Mouse (Mus musculus) gastrocnemius, adult 18-20 months (tissue): ENCODE measurements around the gene Kcnc3. TPM values are rescaled to one million over a fixed set of nuclear protein-coding genes. Genes with fewer than 3 reads are reported as not detected.

Source experiments
- DNase-seq: peaks from one replicate; pipeline ENCODE4 v3.0.0; 2021; ENCODE audit warnings: low spot score
- total RNA-seq, 2 experiments: library from RNA; stranded (reverse); gene quantifications; 2 replicates each; pipeline ENCODE4 v1.2.3; 2021

Gene Kcnc3
- total RNA-seq, 2 experiments from 2014 or later, result 3.7 to 5.1 TPM

DNA sequence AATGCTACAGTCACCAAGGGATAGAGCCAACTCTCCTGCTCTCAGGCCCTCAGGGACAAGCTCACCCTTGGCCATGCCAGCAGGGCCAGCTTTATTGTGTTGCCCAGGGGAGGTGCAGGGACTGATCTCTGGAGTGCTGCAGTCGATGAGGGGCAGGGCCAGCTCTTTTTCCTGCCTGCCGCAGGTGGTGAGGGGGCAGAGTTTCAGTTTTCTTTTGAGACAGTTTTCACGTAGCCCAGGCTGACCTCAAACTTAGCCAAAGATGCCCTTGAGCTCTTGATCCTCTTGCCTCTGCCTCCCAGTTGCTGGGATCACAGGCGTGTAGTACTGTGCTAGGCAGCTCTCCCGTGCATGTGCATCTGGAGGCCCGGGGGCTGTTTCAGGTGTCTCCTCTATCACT is 19.5 kb upstream of the Kcnc3 start:
- no peak for DNase-seq

GRCm38 (mm10) chr7:44571811-44572210 is 18.7 kb upstream of the Kcnc3 start:
- DNase-seq, result no peak

GRCm38 (mm10) chr7:44572213-44572701 is 18.2 kb upstream of the Kcnc3 start, which contains the start of gene Napsa:
Gene Napsa, plus strand, starts transcription at chr7:44572380.
- no peak for DNase-seq

GRCm38 (mm10) chr7:44572956-44573484 is 17.4 kb upstream of the Kcnc3 start:
- DNase-seq, result no peak

GRCm38 (mm10) chr7:44576333-44576844 is 14.1 kb upstream of the Kcnc3 start:
- DNase-seq, result no peak

DNA sequence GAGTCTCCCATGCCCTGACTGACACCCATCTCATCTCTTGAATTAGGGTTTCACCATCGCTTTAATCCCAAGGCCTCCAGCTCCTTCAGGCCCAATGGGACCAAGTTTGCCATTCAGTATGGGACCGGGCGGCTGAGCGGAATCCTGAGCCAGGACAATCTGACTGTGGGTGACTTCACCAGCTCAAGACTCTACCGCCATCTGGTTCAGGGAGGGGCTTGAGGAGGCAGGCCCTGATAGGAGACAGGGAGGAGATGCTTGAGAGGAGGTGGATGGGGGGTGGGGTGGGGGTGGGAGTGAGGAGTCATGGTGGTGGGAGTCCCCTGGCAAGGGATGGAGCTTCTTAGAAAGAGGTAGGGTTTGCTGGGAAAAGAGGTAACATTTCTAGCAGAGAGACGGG is 8.8 kb upstream of the Kcnc3 start:
- DNase-seq, result no peak

- no peak for DNase-seq
These were observed 7.8 kb upstream of the Kcnc3 start for GRCm38 (mm10) chr7:44582709-44583108.

GRCm38 (mm10) chr7:44583146-44583545 is 7.3 kb upstream of the Kcnc3 start:
- DNase-seq, result no peak

DNA sequence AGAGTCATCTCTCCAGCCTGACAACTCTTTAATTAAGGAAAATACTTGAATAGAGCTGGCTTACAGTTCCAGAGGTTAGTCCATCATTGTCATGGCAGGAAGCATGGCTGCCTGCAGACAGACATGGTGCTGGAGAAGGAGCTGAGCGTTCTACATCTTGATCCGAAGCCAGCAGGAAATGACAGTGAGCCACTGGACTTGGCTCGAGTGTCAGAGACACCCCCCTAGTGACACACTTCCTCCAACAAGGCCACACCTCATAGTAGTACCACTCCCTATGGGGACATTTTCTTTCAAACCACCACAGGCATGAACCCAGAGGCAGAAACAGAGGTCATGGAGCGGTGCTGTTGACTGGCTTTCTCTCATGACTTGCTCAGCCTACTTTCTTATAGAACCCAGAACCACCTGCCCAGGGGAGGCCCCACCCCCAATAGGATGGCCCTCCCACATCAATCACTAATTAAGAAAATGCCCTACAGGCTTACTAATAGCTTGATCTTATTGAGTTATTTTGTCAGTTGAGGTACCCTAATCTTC is 6.1 kb upstream of the Kcnc3 start:
- no peak for DNase-seq

- no peak for DNase-seq
These were observed 5.5 kb upstream of the Kcnc3 start for GRCm38 (mm10) chr7:44584921-44585320.

- no peak for DNase-seq
These were observed 4.9 kb upstream of the Kcnc3 start for GRCm38 (mm10) chr7:44585606-44586005.

GRCm38 (mm10) chr7:44586518-44586917 is 3.9 kb upstream of the Kcnc3 start:
- no peak for DNase-seq

DNA sequence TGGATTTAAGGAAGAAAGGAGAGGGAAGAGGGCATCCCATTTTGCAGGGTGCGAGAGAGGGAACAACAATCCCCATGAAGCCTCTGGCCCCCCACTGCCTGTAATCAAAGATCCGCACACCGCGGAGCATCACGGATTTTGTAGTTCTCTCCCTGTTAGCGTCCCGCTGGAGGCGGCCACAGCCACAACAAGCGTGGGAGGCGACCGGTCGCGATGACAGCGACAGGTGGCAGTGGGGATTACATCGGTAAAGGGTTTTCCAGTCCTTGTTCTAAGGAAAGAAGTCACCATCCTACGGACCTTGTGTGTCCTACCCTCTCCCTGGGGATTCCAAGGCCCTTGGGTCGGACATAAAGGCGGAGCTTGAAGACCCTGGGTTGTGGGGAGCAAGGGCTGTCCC is 3.5 kb upstream of the Kcnc3 start:
- peak; percentile 54 for DNase-seq

DNA sequence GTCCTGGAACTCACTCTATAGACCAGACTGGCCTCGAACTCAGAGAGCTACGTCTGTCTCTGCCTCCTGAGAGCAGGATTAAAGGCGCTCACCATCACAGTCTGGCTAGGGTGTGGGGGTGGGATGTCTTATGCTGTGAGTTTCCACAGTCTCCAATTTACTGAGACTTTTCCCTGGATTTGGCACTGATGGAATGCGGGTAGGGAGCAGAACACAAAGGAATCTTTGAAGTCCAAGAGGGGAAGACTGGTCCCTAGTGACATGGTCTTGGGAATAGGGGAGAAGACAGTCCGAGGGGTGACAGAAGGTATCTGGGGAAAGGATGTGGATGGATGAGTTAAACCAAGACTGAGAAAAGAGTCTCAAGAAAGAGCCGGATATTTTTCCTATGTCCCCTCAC is 2.8 kb upstream of the Kcnc3 start:
- DNase-seq, result no peak

DNA sequence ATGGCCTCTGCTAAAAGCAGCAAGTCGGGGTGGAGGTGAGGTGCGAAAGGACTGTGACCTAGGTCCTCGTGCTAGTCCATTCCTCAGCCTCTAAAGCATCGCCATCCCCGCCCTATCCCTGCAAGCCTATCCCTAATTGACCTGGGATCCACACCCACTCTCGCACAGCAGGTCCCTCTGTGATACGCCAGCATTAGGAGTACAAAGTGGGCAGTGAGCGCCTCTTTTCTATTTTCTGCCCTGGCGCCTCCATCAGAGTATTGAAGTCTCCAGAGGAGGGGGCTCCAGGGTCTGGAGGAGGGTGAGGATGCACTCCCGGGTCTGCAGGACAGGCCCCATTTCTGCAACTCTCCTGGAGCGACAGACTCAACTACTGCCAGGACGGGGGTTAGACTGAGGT is 2.1 kb upstream of the Kcnc3 start:
- DNase-seq, result no peak

GRCm38 (mm10) chr7:44589149-44589548 is 1.3 kb upstream of the Kcnc3 start:
- DNase-seq, result peak; percentile 81

DNA sequence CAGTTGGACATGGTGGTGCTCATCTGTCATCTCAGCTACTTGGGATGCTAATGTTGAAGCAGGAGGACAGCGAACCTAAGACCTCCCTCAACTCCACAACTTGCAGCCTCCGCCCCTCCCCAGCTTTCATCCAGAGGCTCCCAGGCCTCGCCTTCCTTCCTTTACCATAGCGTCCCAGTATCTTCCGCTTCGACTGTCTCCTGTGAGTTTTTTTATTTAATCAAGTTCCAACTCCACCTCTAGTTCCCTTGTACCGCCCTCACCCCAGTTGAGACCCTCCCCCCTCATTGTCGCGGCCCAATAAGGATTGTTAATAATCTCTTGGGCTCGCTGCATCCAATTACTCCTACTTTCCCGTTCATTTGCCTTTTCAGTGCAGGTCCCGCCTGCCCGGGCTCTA is 518 bp upstream of the Kcnc3 start:
- DNase-seq, result no peak

DNA sequence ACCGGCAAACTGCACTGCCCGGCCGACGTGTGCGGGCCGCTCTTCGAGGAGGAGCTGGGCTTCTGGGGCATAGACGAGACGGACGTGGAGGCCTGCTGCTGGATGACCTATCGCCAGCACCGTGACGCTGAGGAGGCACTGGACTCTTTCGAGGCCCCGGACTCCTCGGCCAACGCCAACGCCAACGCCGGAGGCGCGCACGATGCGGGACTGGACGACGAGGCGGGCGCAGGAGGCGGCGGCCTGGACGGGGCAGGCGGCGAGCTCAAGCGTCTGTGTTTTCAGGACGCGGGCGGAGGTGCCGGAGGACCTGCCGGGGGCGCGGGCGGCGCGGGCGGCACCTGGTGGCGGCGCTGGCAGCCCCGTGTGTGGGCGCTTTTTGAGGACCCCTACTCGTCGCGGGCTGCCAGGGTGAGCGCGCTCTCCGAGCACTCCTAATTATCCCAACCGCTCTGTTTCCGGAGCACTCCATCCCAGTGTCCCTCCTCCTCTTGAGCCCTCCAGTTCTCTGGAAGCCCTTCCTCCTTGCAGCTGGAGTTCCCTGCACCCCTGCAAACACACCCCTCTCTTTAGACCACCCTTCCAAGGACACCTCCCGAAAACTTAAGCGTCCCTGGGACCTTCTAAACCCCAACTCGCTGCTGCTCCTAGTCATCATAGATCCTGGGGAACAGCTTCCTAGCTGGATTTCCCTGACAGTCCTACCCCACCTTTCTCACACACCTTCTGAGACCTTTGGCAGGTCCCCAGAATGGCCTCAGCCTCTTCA is 1.1 kb downstream of the Kcnc3 start:
- no peak for DNase-seq

GRCm38 (mm10) chr7:44593051-44593450 is 2.6 kb downstream of the Kcnc3 start:
- DNase-seq, result no peak

DNA sequence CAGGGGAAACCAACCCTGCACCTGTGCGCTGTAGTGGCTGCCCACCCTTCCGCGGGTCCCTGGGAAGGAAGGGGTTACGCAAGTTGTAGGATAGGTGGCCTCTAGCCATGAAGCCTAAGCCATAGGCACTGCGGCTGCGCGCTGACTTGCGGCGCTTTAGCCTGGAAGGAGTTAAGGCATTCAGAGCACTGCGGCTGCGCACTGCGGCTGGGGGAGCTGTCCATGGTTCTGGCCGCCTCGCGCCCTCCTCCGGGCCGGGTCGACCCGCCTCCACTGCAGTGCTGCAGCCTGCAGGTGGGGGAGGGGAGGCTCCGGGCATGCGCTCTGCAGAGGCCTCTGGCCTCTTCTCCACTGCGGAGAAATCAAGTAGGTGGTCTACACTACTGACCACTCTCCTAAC is 3.3 kb downstream of the Kcnc3 start:
- peak; percentile 67 for DNase-seq

- no peak for DNase-seq
These were observed 3.8 kb downstream of the Kcnc3 start for GRCm38 (mm10) chr7:44594291-44594690.

- no peak for DNase-seq
These were observed 4.7 kb downstream of the Kcnc3 start for GRCm38 (mm10) chr7:44595131-44595561.

DNA sequence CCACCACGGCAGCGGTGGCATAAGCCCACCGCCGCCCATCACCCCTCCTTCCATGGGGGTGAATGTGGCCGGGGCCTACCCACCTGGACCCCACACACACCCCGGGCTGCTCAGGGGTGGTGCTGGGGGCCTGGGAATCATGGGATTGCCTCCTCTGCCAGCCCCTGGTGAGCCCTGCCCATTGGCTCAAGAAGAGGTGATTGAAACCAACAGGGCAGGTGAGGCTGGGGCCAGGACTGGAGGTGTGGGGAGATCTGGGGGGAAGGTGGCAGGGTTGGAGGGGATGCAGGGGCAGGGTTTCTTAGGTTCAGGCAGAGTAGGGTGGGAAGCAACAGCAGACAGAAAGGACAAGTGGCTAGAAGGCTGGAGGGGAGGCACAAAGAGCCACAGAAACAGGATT is 5.6 kb downstream of the Kcnc3 start:
- no peak for DNase-seq
